Mouse (Mus musculus) layer of hippocampus, adult 8-10 months (tissue): ENCODE measurements around the gene Otop3. TPM values are rescaled to one million over a fixed set of nuclear protein-coding genes. Genes with fewer than 3 reads are reported as not detected.

Experiments used
- DNase-seq, 2 experiments: peaks; one replicate each; pipeline ENCODE4 v3.0.0; 2022; ENCODE audit warnings: low spot score in 2 of 2
- total RNA-seq, 4 experiments: library from RNA; stranded (reverse); gene quantifications; 2 replicates each; pipeline ENCODE4 v1.2.4; 2022

The Otop3 gene
- total RNA-seq, 4 experiments from 2014 or later = 0.14 to 0.27 TPM; not detected in 2

GRCm38 (mm10) chr11:115318245-115319027 is 16.1 kb upstream of the Otop3 start:
- no peak for DNase-seq

- no peak for DNase-seq
Observed at GRCm38 (mm10) chr11:115319704-115320383, 14.7 kb upstream of the Otop3 start.

GRCm38 (mm10) chr11:115321906-115322693 is 12.4 kb upstream of the Otop3 start, which contains the start of gene Ush1g:
TSS of gene Ush1g (minus strand) at chr11:115322041.
- no peak for DNase-seq

GRCm38 (mm10) chr11:115323354-115323753 is 11.2 kb upstream of the Otop3 start:
- DNase-seq = no peak

- peak in 1 of 2 experiments; percentile 42 for DNase-seq
Observed at GRCm38 (mm10) chr11:115326730-115327129, 7.8 kb upstream of the Otop3 start.

GRCm38 (mm10) chr11:115329339-115329738 is 5.2 kb upstream of the Otop3 start:
- DNase-seq = no peak

GRCm38 (mm10) chr11:115335223-115335622 is 692 bp downstream of the Otop3 start:
- no peak for DNase-seq

- no peak for DNase-seq
Observed at GRCm38 (mm10) chr11:115336115-115336514, 1.6 kb downstream of the Otop3 start.

- no peak for DNase-seq
Observed at GRCm38 (mm10) chr11:115337350-115337749, 2.8 kb downstream of the Otop3 start.

GRCm38 (mm10) chr11:115337826-115338225 is 3.3 kb downstream of the Otop3 start:
- no peak for DNase-seq

GRCm38 (mm10) chr11:115341246-115341645 is 6.7 kb downstream of the Otop3 start:
- DNase-seq = no peak

GRCm38 (mm10) chr11:115341866-115342265 is 7.3 kb downstream of the Otop3 start:
- DNase-seq = no peak

- DNase-seq = no peak
Observed at GRCm38 (mm10) chr11:115344967-115345366, 10.4 kb downstream of the Otop3 start.

GRCm38 (mm10) chr11:115345515-115345914 is 11.0 kb downstream of the Otop3 start:
- DNase-seq = no peak

GRCm38 (mm10) chr11:115348681-115349248 is 14.2 kb downstream of the Otop3 start:
- no peak for DNase-seq

GRCm38 (mm10) chr11:115349976-115350375 is 15.4 kb downstream of the Otop3 start:
- no peak for DNase-seq

GRCm38 (mm10) chr11:115353375-115353774 is 18.8 kb downstream of the Otop3 start:
- no peak for DNase-seq

- DNase-seq = peak in 1 of 2 experiments; percentile 61
Observed at GRCm38 (mm10) chr11:115354183-115354582, 19.7 kb downstream of the Otop3 start.

GRCm38 (mm10) chr11:115358468-115358867 is 23.9 kb downstream of the Otop3 start:
- DNase-seq = peak in 1 of 2 experiments; percentile 75

- no peak for DNase-seq
Observed at GRCm38 (mm10) chr11:115359293-115359692, 24.8 kb downstream of the Otop3 start.

GRCm38 (mm10) chr11:115359726-115360125 is 25.2 kb downstream of the Otop3 start:
- no peak for DNase-seq
